Mouse (Mus musculus) C2C12 (cell line): Measurements from ENCODE around the gene Ubl7. TPM values are rescaled to one million over a fixed set of nuclear protein-coding genes. Genes with fewer than 3 reads are reported as not detected.
A peak's percentile ranks its signal among the peaks of the same experiment; 100 is the strongest.

Experiments used
- H3K27me3 ChIP-seq: one replicate; pipeline ENCODE4 v1.6.1; 2011; ENCODE audit not compliant: control insufficient read depth, insufficient read depth, insufficient read length
- H3K36me3 ChIP-seq: one replicate; pipeline ENCODE4 v1.6.1; 2011; ENCODE audit not compliant: control insufficient read depth, insufficient read depth
- H3K4me3 ChIP-seq: one replicate; pipeline ENCODE4 v1.5.1; 2011; ENCODE audit warnings: mild to moderate bottlenecking, control low read depth; ENCODE audit not compliant: poor library complexity, insufficient read depth, severe bottlenecking
- H3K79me2 ChIP-seq: one replicate; pipeline ENCODE4 v1.6.1; 2011; ENCODE audit not compliant: control insufficient read depth, insufficient read depth
- H3K79me3 ChIP-seq: one replicate; pipeline ENCODE4 v1.6.1; 2011; ENCODE audit warnings: low read depth, control low read depth
- H3ac ChIP-seq: one replicate; pipeline ENCODE3; 2011; ENCODE audit warnings: low read depth; ENCODE audit not compliant: control insufficient read depth, insufficient read length
- CEBPB ChIP-seq: IDR thresholded peaks from one replicate; pipeline ENCODE4 v1.6.1; 2011; ENCODE audit warnings: low read depth, mild to moderate bottlenecking, control low read depth, moderate library complexity
- CTCF ChIP-seq: IDR thresholded peaks from one replicate; pipeline ENCODE4 v1.5.1; 2011; ENCODE audit not compliant: control insufficient read depth, insufficient read depth, insufficient read length
- FOSL1 ChIP-seq: IDR thresholded peaks from one replicate; pipeline ENCODE4 v1.8.0; 2011; ENCODE audit warnings: mild to moderate bottlenecking, low read length; ENCODE audit not compliant: poor library complexity, insufficient read depth, severe bottlenecking
- MAX ChIP-seq: IDR thresholded peaks from one replicate; pipeline ENCODE4 v1.6.1; 2011; ENCODE audit warnings: mild to moderate bottlenecking, control low read depth
- MYOD1 ChIP-seq: IDR thresholded peaks from one replicate; pipeline ENCODE4 v1.6.1; 2011; ENCODE audit warnings: low read depth; ENCODE audit not compliant: control insufficient read depth, insufficient read length
- MYOG ChIP-seq: IDR thresholded peaks from one replicate; pipeline ENCODE4 v1.6.1; 2011; ENCODE audit not compliant: control insufficient read depth, insufficient read length; ENCODE audit errors: extremely low read depth
- USF1 ChIP-seq: IDR thresholded peaks from one replicate; pipeline ENCODE4 v1.6.1; 2011; ENCODE audit warnings: low read depth, mild to moderate bottlenecking, control low read depth, moderate library complexity
- polyA plus RNA-seq: library from polyadenylated mRNA; unstranded; fragments of >200 nt; fragmentation: generic; extraction: Trizol; gene quantifications from one replicate; pipeline ENCODE4 v1.2.1, GENCODE M21; 2012; ENCODE audit warnings: missing spikeins

Gene Ubl7
- polyA plus RNA-seq, 1 experiment: 59.0 TPM

DNA sequence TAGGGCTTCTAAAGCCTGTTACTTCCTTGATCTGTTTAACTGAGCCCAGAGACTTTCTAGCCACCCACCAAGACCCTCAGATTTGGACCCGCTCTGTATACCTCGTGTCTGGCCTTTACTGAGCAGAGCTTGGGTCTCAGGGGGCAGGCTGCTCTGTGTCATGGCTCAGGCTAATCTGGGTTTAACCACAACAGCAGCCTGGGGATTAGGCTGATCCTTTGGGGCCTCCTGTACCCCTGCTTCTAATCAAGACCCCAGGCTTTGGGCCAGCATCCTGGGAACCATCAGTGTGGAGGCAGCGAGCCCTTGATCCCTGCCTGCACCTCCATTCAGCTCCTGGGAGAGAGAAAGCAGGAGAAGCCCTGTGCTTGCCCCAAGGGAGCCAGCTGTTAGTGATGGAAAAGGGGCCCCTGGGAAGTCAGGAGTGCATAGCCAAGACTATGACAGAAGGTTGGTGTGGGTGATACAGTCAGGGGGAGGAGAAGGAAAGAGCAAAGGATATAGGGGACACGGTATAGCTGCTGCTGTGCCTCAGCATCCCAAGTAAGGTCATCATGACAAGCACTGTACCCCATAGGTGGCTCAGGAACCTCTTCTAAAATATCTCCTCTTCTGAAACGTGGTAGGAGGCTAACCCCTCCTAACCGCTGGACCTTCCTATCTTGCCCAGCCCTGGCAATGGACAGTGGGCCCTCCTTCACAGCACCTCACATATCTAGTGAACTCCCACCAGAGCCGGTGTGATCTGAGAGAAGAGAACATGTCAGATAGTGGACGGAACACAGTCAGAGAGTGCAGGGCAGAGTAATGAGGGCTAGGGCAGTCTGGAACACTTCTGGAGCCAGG lies 35.2 kb downstream of the Ubl7 start:
- Histone ChIP-seq H3K79me3 (peaks cover 93% of the 10 kb centered on the region), H3K79me2 (peaks cover 100% of the 10 kb centered on the region), H3K36me3 (peaks cover 9% of the 10 kb centered on the region), H3K27me3 (no peaks in the 10 kb centered on the region), H3ac (peak overlapping the region; percentile 39), H3K4me3 (no peak overlapping the region)
- TF ChIP-seq MYOD1: no peak
- no peak for TF ChIP-seq MAX
- TF ChIP-seq USF1: no peak
- no peak for TF ChIP-seq FOSL1
- no peak for TF ChIP-seq CEBPB
- TF ChIP-seq CTCF: no peak
- no peak for TF ChIP-seq MYOG

GRCm38 (mm10) chr9:57947381-57948030 lies 36.7 kb downstream of the Ubl7 start:
- no peak overlapping the region for H3ac ChIP-seq
- H3K27me3 ChIP-seq: no peaks in the 10 kb centered on the region
- TF ChIP-seq MAX (no peak), MYOD1 (no peak), CTCF (no peak), FOSL1 (no peak), USF1 (no peak), MYOG (no peak)
- peaks cover 92% of the 10 kb centered on the region for H3K79me3 ChIP-seq
- H3K4me3 ChIP-seq: no peak overlapping the region
- H3K79me2 ChIP-seq: peaks cover 100% of the 10 kb centered on the region
- peaks cover 9% of the 10 kb centered on the region for H3K36me3 ChIP-seq

DNA sequence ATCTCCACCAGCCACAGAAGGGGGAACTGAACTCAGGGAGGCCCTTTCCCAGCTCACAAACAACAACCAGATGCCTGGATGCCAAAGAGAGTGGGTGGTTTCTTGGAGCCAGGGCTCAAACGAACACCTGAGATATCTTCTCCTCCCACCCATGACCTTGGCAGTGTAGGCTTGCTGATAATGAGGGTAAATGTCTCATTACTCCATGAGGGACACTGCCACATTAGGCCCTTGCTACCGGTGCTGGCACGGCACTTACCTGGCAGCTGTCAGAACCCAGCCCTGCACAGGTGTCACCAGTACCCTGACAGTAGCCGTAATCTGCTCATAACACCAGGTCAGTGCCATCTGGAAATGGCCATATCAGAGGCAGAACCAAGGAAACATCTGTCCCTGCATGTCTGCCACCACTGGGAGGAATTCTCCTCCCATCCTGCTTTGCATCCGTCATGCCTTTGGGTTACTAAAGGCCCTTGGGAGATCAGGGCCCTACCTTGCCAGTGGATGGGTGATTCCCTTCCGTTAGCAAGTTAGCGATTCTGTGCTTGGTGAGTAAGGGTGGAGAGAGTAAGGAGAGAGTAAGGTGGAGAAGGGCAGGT lies 37.7 kb downstream of the Ubl7 start:
- no peaks in the 10 kb centered on the region for H3K27me3 ChIP-seq
- peaks cover 92% of the 10 kb centered on the region for H3K79me3 ChIP-seq
- H3K4me3 ChIP-seq: no peak overlapping the region
- peaks cover 8% of the 10 kb centered on the region for H3K36me3 ChIP-seq
- peaks cover 100% of the 10 kb centered on the region for H3K79me2 ChIP-seq
- TF ChIP-seq FOSL1 (no peak), CEBPB (no peak), MYOG (no peak), MAX (no peak), MYOD1 (peak; percentile 85), USF1 (no peak), CTCF (no peak)
- H3ac ChIP-seq: no peak overlapping the region

- peaks cover 2% of the 10 kb centered on the region for H3K36me3 ChIP-seq
- H3K79me2 ChIP-seq: peaks cover 100% of the 10 kb centered on the region
- no peak overlapping the region for H3ac ChIP-seq
- TF ChIP-seq USF1 (no peak), MAX (peak; percentile 34)
- H3K4me3 ChIP-seq: no peak overlapping the region
- peaks cover 92% of the 10 kb centered on the region for H3K79me3 ChIP-seq
- no peaks in the 10 kb centered on the region for H3K27me3 ChIP-seq
Measured at GRCm38 (mm10) chr9:57949102-57949704, 38.4 kb downstream of the Ubl7 start.

DNA sequence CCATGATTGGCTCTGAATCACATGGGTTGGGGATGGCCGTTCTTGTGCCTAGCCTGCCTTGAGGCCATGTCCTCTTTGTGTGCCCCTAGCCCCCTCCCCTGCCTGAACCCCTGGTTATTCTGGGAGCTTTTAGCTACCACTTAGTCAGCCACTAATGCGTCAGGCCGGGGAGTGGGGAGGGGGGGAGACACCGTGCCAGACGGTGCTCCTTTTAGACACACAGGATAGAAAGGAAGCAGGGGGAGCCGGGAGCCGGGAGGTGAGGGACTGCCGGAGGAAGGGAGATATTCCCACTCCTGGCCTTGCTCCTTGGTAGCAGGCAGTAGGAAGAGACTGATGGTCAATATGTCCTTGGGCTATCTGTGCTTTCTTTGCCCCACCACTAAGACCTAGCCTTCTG lies 39.1 kb downstream of the Ubl7 start:
- peaks cover 100% of the 10 kb centered on the region for H3K79me2 ChIP-seq
- no peak overlapping the region for H3ac ChIP-seq
- H3K36me3 ChIP-seq: peaks cover 3% of the 10 kb centered on the region
- H3K27me3 ChIP-seq: no peaks in the 10 kb centered on the region
- no peak for TF ChIP-seq USF1
- no peak for TF ChIP-seq CEBPB
- no peak for TF ChIP-seq CTCF
- TF ChIP-seq MYOD1: no peak
- TF ChIP-seq MYOG: no peak
- no peak for TF ChIP-seq MAX
- no peak for TF ChIP-seq FOSL1
- no peak overlapping the region for H3K4me3 ChIP-seq
- H3K79me3 ChIP-seq: peaks cover 86% of the 10 kb centered on the region
